In genomic region chr2:157530056-157530955, GRCm38 (mm10) we compare ENCODE assay signal across 16 mouse cellular contexts. TPM values are rescaled to one million over a fixed set of nuclear protein-coding genes. Genes with fewer than 3 reads are reported as not detected.
DNase-seq lines count a peak whose midpoint lies in the region; ATAC-seq lines count a peak whose summit lies in the region.
"Had no signal": no experiment of that assay in that cellular context is flagged by ENCODE, and none has a peak within 500 bp of the region (broad histone marks: within the 10 kb centered on the region; RNA-seq: fewer than 3 reads in every experiment).

No protein-coding gene starts in this region.

- peak overlapping the region; percentile 78 for H3K27ac ChIP-seq in embryonic facial prominence, embryonic 10.5 days (replicated peaks)
- H3K27ac ChIP-seq in hindbrain, embryonic 12.5 days = peak overlapping the region; percentile 79
- H3K27ac ChIP-seq in midbrain, embryonic 16.5 days (ENCODE audit: low read length) = peak overlapping the region; percentile 87
- no peak overlapping the region for H3K27ac ChIP-seq in kidney, embryonic 16.5 days (ENCODE audit: low read length)
- H3K27ac ChIP-seq: embryonic facial prominence, embryonic 15.5 days; stomach, postnatal 0 days had no signal

- H3K27me3 ChIP-seq in embryonic facial prominence, embryonic 10.5 days (replicated peaks; ENCODE audit: low read depth, poor library complexity, severe bottlenecking) = no peaks in the 10 kb centered on the region; the same call in 1 of the 2 replicates
- no peaks in the 10 kb centered on the region; the same call in 1 of the 2 replicates for H3K27me3 ChIP-seq in hindbrain, embryonic 12.5 days
- no peaks in the 10 kb centered on the region for H3K27me3 ChIP-seq in midbrain, embryonic 16.5 days (ENCODE audit: control insufficient read depth, insufficient read depth, low read depth, low read length)
- no peaks in the 10 kb centered on the region for H3K27me3 ChIP-seq in kidney, embryonic 16.5 days (ENCODE audit: insufficient read depth, low read length)
- H3K27me3 ChIP-seq: embryonic facial prominence, embryonic 15.5 days had no signal

- no peaks in the 10 kb centered on the region for H3K9me3 ChIP-seq in embryonic facial prominence, embryonic 10.5 days
- no peaks in the 10 kb centered on the region for H3K9me3 ChIP-seq in hindbrain, embryonic 12.5 days (replicated peaks)
- H3K9me3 ChIP-seq in midbrain, embryonic 16.5 days (replicated peaks; ENCODE audit: control insufficient read depth, low read length, poor library complexity, severe bottlenecking) = no peaks in the 10 kb centered on the region
- no peaks in the 10 kb centered on the region for H3K9me3 ChIP-seq in kidney, embryonic 16.5 days (ENCODE audit: low read length)
- H3K9me3 ChIP-seq: embryonic facial prominence, embryonic 15.5 days; G1E had no signal

- peaks cover 69% of the 10 kb centered on the region for H3K4me1 ChIP-seq in embryonic facial prominence, embryonic 10.5 days
- peaks cover 46% of the 10 kb centered on the region for H3K4me1 ChIP-seq in hindbrain, embryonic 12.5 days
- H3K4me1 ChIP-seq in midbrain, embryonic 16.5 days (ENCODE audit: control insufficient read depth, insufficient read depth, low read length) = peaks cover 51% of the 10 kb centered on the region
- H3K4me1 ChIP-seq in kidney, embryonic 16.5 days (ENCODE audit: insufficient read depth, low read length) = no peaks in the 10 kb centered on the region

- H3K4me2 ChIP-seq in hindbrain, embryonic 12.5 days (replicated peaks) = no peak overlapping the region
- peak overlapping the region; percentile 12; the same call in 1 of the 2 replicates for H3K4me2 ChIP-seq in midbrain, embryonic 16.5 days (ENCODE audit: low read length)
- H3K4me2 ChIP-seq in kidney, embryonic 16.5 days (replicated peaks; ENCODE audit: low read depth, low read length) = no peak overlapping the region
- H3K4me2 ChIP-seq: embryonic facial prominence, embryonic 15.5 days had no signal

- no peak overlapping the region for H3K9ac ChIP-seq in hindbrain, embryonic 12.5 days
- H3K9ac ChIP-seq in midbrain, embryonic 16.5 days (ENCODE audit: low read depth, low read length) = peak overlapping the region; percentile 11; the same call in 1 of the 2 replicates
- no peak overlapping the region for H3K9ac ChIP-seq in kidney, embryonic 16.5 days (replicated peaks; ENCODE audit: low read length)
- H3K9ac ChIP-seq: embryonic facial prominence, embryonic 15.5 days had no signal

- no peak overlapping the region for H3K4me3 ChIP-seq in embryonic facial prominence, embryonic 10.5 days
- H3K4me3 ChIP-seq in hindbrain, embryonic 12.5 days = no peak overlapping the region
- no peak overlapping the region for H3K4me3 ChIP-seq in midbrain, embryonic 16.5 days (ENCODE audit: low read depth, low read length)
- no peak overlapping the region for H3K4me3 ChIP-seq in kidney, embryonic 16.5 days (ENCODE audit: low read length)
- H3K4me3 ChIP-seq: embryonic facial prominence, embryonic 15.5 days had no signal

- ATAC-seq in hindbrain, embryonic 12.5 days (ENCODE audit: low FRiP score) = no peak; the same call in 1 of the 2 replicates
- 0 out of 2 replicates have a peak, but pooled peaks have one; percentile 16 for ATAC-seq in midbrain, embryonic 16.5 days
- no peak for ATAC-seq in kidney, embryonic 16.5 days (ENCODE audit: low FRiP score, low TSS enrichment)
- ATAC-seq: intestine, embryonic 16.5 days had no signal

- no peaks in the 10 kb centered on the region for H3K36me3 ChIP-seq in embryonic facial prominence, embryonic 10.5 days (replicated peaks)
- H3K36me3 ChIP-seq in hindbrain, embryonic 12.5 days = no peaks in the 10 kb centered on the region
- H3K36me3 ChIP-seq in midbrain, embryonic 16.5 days (ENCODE audit: control insufficient read depth, insufficient read depth, low read length) = no peaks in the 10 kb centered on the region
- H3K36me3 ChIP-seq in kidney, embryonic 16.5 days (ENCODE audit: insufficient read depth, low read length) = no peaks in the 10 kb centered on the region
- H3K36me3 ChIP-seq: embryonic facial prominence, embryonic 15.5 days; G1E had no signal

- 75% methylated on average over 13 of the region's 13 CpGs for WGBS in embryonic facial prominence, embryonic 10.5 days
- 53% methylated on average over 13 of the region's 13 CpGs for WGBS in hindbrain, embryonic 12.5 days
- WGBS in midbrain, embryonic 16.5 days = 61% methylated on average over 13 of the region's 13 CpGs
- WGBS in kidney, embryonic 16.5 days = 58% methylated on average over 13 of the region's 13 CpGs

- DNase-seq in layer of hippocampus, adult 9-11 months = peak; percentile 36
- no peak for DNase-seq in layer of hippocampus, postnatal 25 days (ENCODE audit: extremely low spot score in 1 of 2, low spot score in 1 of 2)
- no peak for DNase-seq in embryonic facial prominence, embryonic 10.5 days (ENCODE audit: low spot score)
- no peak for DNase-seq in spleen, postnatal 36 days (ENCODE audit: low spot score in 2 of 2)
- DNase-seq in lung, postnatal 14 days = no peak
- DNase-seq: cerebellum, adult 9-11 months; heart, adult 11 months; kidney, postnatal 36 days had no signal

RNA-seq across cellular contexts. Expression of gene Nnat, which starts 29.6 kb away (rescaled TPM):
- total RNA-seq in layer of hippocampus, postnatal 25 days (2021) = 100 to 1,000 TPM; 534 to 747 TPM
- 2,080 and 2,294 TPM in 2 replicates for polyA plus RNA-seq in embryonic facial prominence, embryonic 10.5 days (2016; fragmentation: Nextera tagmentation; extraction: Ambion mirVana)
- 3,841 and 3,900 TPM in 2 replicates for polyA plus RNA-seq in hindbrain, embryonic 12.5 days (2016; fragmentation: Nextera tagmentation; extraction: Ambion mirVana)
- polyA plus RNA-seq in midbrain, embryonic 16.5 days (2015; fragmentation: Nextera tagmentation; extraction: Ambion mirVana) = 9,243 and 10,143 TPM in 2 replicates
- 227 and 246 TPM in 2 replicates for polyA plus RNA-seq in kidney, embryonic 16.5 days (2015; fragmentation: Nextera tagmentation; extraction: Ambion mirVana)
- total RNA-seq: G1E; megakaryocyte, adult 5-6 weeks had no signal
- polyA plus RNA-seq: G1E had no signal

RNA-seq across cellular contexts. Expression of gene Blcap, which starts 40.8 kb away (rescaled TPM):
- 100 to 1,000 TPM; 122 to 130 TPM for total RNA-seq in layer of hippocampus, postnatal 25 days (2021)
- 82.1 and 82.3 TPM in 2 replicates for polyA plus RNA-seq in embryonic facial prominence, embryonic 10.5 days (2016; fragmentation: Nextera tagmentation; extraction: Ambion mirVana)
- polyA plus RNA-seq in hindbrain, embryonic 12.5 days (2016; fragmentation: Nextera tagmentation; extraction: Ambion mirVana) = 139 and 140 TPM in 2 replicates
- polyA plus RNA-seq in midbrain, embryonic 16.5 days (2015; fragmentation: Nextera tagmentation; extraction: Ambion mirVana) = 357 and 363 TPM in 2 replicates
- 55.8 and 60.8 TPM in 2 replicates for polyA plus RNA-seq in kidney, embryonic 16.5 days (2015; fragmentation: Nextera tagmentation; extraction: Ambion mirVana)
